Mouse (Mus musculus): ENCODE data around the gene Cmtm8. TPM values are rescaled to one million over a fixed set of nuclear protein-coding genes. Genes with fewer than 3 reads are reported as not detected.

Gene Cmtm8
- total and polyA plus RNA-seq, 3 experiments: 4.9 to 23.2 (median 7.3) TPM

DNA sequence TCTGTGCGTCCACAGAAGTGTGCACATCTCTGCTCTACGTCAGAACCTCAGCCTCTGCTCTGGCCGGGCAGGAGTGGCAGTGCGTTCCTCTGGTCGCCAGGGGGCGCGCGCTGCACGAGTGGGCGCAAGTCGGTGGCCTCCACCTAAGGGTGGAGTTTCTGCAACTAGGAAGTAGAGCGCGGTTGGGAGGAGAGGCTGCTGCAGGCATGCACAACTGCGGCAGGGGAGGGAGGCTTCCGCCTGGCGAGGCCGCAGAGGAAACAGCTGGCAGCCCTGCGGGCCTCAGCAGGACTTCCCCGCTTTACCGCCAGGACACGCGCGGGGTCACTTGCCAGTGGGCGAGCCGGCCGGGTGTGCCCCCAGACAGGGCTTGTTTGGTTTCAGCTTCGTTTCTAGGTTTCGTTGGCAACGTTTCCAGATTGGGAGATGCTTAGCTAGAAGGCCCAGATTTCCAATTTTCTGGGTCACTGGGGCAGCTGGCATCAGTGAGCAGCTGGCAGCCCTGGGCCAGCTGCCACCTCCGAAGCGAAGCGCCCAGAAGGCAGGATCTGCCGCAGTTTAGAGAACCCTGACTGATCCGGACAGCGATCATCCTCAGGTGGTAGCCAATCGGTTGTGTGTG is 91.0 kb downstream of the Cmtm8 start:
- peak; percentile 98 for DNase-seq

DNA sequence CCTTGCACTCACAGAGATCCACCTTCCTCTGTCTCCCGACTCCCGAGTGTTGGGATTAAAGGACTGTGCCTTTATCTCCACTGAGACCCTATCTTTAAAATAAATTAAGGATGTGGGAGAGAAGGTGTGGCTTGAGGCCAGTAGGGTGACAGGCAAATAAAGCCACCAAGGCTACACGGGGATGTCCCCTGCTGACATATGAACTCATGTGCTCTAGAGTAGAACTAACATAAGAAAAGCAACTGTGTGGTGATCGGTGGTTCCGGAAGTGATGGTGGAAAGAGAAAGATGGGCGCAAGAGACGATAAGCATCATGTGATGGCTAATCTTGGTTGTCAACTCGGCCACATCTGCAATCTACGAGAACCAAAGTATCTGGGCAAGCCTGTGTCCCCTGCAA is 91.6 kb downstream of the Cmtm8 start:
- DNase-seq: no peak

DNA sequence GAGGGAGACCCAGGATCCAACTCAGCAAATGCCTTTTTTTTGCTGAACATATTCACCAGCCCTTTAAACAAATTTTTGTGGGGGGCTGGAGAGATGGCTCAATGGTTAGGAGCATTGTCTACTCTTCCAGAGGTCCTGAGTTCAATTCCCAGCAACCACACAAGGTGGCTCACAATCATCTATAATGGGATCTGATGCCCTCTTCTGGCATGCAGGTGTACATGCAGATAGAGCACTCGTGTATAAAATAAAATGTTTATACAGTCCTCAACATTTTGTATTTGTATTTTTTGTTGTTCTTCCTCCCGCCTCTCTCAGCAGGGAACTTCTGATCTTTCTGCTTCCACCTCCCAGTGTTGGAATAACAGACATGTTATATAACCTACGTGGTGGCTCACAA is 92.4 kb downstream of the Cmtm8 start:
- DNase-seq: no peak

DNA sequence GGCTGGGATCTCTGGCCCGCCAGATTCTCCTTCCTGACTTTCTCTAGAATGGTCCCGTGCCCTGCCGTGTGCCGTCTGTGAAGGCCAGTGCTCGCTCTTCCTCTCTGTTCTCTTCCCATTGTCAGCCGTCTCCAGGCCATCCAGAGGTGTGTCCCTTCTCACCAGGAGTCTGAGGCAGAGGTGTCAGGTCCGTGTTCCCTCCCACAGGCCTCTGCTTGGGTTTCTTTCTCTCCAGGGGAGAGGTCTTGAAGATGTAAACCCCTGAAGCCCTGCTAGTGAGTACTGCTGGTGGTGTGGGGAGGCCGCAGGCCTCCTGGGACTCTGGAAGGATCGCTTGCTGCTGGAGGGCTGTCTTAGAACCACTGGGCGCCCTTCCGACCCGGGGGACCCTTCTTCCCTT is 96.5 kb downstream of the Cmtm8 start:
- DNase-seq: no peak

DNA sequence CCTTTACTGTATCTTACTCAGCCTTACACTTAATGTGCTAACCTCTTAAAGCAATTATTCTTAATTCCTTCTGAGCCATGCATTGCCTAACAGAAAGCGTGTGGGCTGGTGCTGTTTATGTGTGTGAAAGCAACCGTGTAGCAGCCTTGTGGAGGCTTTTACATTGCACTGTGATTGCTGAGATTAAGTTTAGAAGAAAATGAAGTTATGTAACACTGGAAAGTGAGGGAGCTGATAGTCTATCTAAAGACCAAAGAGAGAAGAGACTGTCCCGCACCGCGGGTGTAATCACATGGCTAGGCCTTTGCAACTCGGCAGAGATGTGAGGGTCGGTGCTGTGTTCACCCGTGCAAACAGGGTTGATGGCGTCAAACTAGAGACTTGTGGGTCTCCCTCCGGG is 96.9 kb downstream of the Cmtm8 start:
- DNase-seq: no peak

DNA sequence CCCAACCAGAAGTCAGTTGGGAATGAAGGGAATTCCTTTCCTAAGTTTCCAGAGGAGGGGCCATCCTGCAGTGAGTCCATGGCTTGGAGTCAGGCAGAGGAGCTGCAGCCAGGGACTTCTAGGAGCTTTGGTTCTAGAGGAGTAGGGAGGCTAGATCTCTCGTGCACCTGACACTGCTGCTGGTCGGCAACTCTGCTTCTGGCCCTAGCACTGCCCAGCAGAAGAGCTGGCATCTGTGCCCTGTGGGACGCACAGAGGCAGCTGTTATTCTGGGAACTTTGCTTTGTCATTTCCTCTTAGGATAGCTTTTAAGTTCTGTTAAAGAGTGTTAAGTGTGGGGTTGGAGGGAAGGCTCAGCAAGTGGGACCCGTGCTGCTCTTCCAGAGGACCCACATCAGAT is 98.3 kb downstream of the Cmtm8 start:
- DNase-seq: no peak

DNA sequence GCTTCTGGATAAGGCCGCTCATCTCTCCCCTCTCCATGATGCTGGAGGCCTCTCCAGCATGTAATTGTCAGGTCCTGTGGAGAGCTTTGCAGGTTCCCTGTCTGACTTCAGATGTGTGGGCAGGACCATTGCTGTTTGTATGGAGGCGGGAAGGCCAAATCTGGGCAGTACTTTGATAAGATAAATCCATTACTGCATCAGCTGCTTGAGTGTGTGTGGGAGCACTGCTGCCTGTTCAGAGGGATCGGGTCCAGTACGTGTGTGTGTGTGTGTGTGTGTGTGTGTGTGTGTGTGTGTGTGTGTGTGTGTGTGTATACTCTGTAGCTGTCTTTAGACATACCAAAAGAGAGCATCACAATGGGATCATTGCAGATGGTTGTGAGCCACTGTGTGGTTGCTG is 98.8 kb downstream of the Cmtm8 start:
- no peak for DNase-seq

DNA sequence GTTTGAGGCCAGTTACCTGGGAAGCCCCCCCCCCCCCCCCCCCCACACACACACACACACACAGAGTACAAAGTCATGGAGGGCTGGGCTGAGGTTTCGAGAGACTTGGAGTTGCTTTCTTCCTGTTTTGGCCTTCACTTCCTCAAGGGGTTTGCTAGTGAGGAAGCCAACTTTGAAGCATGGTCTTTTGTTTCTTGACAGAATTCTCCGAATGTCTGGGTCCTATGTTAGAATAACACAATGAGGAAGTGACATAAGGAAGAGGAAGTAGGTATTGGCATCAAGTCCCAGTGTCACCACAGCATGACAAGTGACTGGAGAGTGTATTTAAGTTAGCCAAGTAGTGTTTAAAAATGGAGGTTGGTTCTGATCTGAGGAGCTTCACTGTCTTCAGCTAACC is 101.2 kb downstream of the Cmtm8 start:
- DNase-seq: no peak

DNA sequence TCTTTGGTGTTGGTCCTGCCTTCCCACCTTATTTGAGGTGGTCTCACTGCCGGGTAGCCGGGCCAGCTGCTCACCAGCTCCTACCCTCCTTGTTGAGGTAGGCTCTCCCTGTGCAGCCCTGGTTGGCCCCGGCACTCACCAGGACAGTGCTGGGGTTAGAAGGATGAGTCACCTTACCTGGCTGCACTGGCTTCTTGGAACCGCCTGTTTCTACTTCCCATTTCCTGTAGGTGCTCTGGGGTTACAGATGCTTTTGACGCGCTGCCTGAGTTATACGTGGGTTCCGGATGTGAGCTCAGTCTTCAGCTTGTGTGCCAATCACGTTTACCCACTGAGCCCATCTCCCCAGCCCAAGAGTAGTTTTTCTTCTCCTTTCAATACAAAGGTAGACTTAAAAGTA is 103.6 kb downstream of the Cmtm8 start:
- DNase-seq: no peak

Other genes with a start within 250 kb of the Cmtm8 start
- gene Cnot10, start 204.0 kb downstream of the Cmtm8 start, total RNA-seq (2021): 10 to 100 TPM; 31.9 to 36.2 TPM
- gene Cnot10, start 204.0 kb downstream of the Cmtm8 start, polyA plus RNA-seq (2012; rRNA removed): 13.8 and 16.8 TPM in 2 replicates
- gene Dync1li1, start 155.4 kb downstream of the Cmtm8 start, total RNA-seq (2021): 10 to 100 TPM; 42.1 to 42.6 TPM
- 10.6 and 11.7 TPM in 2 replicates for gene Dync1li1, start 155.4 kb downstream of the Cmtm8 start, polyA plus RNA-seq (2012; rRNA removed)
- gene Cmtm6, start 113.0 kb downstream of the Cmtm8 start, total RNA-seq (2021): 10 to 100 TPM; 67.0 to 92.3 TPM
- gene Cmtm6, start 113.0 kb downstream of the Cmtm8 start, polyA plus RNA-seq (2012; rRNA removed): 33.5 and 44.6 TPM in 2 replicates
- gene Cmtm7, start 62.3 kb downstream of the Cmtm8 start, total RNA-seq (2021): 10 to 100 TPM; 27.8 to 41.3 TPM
- gene Cmtm7, start 62.3 kb downstream of the Cmtm8 start, polyA plus RNA-seq (2012; rRNA removed): 187 and 230 TPM in 2 replicates
- gene Gpd1l, start 89.8 kb upstream of the Cmtm8 start, total RNA-seq (2021): 10 to 100 TPM; 30.9 to 33.1 TPM
- 10.8 and 12.4 TPM in 2 replicates for gene Gpd1l, start 89.8 kb upstream of the Cmtm8 start, polyA plus RNA-seq (2012; rRNA removed)
- gene Osbpl10, start 134.4 kb upstream of the Cmtm8 start, total RNA-seq (2021): 1 to 10 TPM; 4.4 to 6.2 TPM
- 2.6 and 3.3 TPM in 2 replicates for gene Osbpl10, start 134.4 kb upstream of the Cmtm8 start, polyA plus RNA-seq (2012; rRNA removed)
- 10 to 100 TPM; 29.7 to 63.5 TPM for gene Rps27rt, start 138.6 kb upstream of the Cmtm8 start, total RNA-seq (2021)
- 2.0 and 2.8 TPM in 2 replicates for gene Rps27rt, start 138.6 kb upstream of the Cmtm8 start, polyA plus RNA-seq (2012; rRNA removed)

Data from adrenal gland, adult 2 months (tissue).